Mouse (Mus musculus) MN1 (cell line): ENCODE results near the gene Atg10.

ENCODE experiments used
- DNase-seq: peaks from one replicate; pipeline ENCODE4 v3.0.0-alpha.2; 2016; ENCODE audit warnings: low spot score

Gene Atg10

DNA sequence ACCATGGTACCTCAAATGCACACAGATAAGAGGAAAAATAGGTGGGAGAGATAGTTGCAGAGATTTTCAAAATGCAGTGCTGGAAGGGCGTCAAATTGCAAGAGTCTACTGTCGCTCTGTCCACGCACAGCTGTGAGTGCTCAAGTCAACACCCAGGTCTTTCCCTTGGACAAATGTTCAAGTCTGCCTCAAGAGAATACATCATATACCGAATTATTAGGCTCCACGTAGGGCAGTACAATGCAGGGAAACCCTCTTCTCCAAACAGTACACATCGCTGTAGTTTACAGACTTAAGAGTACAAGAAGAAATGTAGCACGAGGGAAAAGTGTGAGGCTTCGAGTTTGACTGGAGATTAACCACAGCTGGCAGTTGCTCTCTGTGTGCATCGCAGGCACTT is 200.3 kb downstream of the Atg10 start:
- no peak for DNase-seq

DNA sequence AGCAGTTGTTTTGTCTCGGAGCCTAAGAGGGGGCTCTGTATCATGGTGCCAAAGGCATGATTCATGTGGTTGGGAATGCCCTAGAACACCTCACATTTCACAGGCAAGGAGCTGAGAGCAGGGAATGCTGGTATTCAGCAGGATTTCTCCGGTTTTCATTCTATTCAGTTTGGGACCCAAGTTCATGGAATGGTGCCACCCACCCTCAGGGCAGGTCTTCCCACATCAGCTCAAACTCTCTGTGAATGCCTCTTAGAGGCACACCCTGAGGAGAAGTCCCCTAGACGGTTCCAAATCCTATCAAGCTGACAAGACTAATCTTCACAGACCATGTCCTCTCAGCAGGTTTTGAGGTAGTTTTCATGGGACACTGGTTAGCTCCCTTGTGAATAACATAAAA is 211.9 kb downstream of the Atg10 start:
- no peak for DNase-seq

DNA sequence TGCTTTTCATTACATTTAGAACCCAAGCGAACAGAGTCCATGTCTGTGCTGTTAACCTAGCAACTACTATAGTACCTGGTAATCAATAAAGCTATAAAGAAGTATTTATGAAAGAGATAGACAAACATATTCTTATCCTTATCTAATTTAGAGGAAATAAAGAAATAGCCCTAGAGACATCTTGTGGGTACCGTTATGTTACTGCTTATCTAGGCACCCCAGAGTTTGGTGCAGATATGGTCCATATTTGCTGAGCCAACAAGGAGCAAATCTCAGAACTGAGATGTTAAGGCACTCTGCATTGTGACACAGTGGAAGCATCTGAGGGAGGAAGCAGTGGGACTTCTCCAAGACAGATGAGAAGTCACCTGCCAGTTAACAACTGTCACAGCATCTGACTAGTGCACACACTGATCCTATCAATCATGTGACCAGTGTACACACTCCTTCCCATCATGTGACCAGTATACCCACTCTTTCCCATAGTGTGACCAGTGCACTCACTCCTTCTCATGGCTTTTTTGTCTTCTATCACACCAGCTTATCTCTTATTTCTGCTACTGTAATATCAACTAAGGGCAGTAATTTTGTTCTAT is 228.6 kb downstream of the Atg10 start:
- DNase-seq = no peak

DNA sequence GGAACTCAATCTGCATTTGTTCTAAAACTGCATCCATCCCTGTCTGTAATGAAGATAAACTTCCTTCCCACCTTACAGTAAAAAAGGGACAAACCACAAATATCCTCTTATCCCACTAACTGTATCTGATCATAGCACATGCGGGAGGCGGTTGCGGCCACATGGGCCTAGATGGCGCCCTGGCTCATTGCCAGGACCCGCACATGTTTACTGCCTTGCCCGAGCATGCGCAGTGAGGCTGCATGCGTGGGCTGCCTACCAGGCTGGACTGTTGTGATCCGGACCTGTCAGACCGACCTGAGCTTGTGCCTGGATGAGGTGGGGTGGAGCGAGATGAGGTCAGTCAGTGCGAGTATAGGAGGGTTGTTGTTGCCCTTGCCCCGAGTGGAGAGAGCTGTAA is 230.2 kb downstream of the Atg10 start:
- no peak for DNase-seq

DNA sequence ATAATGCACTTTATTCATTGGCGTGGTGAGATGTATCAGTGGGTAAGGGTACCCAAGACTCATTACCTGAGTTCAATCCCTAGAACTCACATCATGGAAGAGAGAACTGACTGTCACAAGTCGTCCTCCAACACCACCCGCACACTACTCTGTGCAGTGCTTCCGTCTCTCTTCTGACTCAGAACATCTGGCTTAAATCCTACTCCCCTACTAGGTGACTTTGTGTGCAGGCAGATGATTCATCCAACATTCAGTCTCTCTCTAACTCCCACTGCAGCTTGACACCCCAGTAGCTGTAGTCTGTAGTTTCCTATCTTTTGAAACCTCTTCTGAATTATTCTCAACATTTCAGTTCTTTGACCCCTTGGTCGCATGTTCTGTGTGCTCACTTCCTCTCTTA is 230.8 kb downstream of the Atg10 start:
- DNase-seq = no peak

DNA sequence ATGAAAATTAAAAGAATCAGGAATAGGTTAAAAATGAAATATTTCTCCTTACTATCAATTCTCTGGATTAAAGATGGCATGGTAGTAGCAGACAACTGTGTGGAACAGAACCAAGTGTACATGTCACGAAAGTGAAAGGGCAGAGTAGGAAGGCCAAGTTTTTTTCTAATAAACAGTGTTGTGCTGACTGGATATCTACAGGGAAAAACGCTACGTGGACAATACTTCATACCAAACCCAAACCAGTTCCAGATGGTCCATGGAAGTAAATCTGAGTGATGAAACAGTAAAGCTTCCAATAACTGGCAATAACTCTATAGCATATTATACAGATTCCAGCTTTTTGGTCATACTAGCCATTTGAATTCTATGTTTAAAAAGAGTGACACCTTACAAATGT is 235.5 kb downstream of the Atg10 start:
- DNase-seq = no peak

DNA sequence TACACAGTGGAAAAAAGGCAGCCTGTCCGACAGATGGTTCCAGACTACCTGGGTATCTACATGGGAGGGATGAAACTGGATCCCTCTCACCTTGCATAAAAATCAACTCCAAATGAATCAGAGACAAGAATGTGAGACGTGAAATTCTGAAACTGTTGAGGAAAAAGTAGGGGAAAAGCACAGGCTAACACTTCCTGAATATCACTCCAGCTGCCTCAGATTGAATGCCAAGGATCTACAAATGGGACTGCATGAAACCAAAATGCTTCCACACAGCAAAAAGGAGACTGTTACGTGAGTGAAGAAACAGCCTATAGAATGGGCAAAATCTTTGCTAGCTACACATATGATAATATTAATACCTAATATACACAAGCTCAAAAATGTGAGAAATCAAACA is 238.4 kb downstream of the Atg10 start:
- no peak for DNase-seq

DNA sequence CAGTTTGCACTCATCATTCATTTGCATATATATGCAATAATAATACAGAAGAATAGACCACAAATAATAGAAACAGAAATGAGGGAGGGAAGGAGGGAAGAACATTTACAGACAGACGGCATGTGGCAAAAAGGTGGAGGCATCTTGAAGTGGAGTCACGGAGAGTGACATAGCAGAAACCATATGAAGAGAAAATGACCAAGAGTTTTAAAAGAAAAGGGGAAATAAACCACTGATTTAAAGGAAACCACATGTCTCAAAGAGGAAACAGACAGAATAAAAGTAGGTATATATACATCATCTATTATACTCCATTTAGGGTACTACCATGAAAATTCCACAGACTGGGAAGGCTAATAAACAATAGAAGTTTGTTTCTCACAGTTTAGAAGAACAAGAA is 239.7 kb downstream of the Atg10 start:
- no peak for DNase-seq

DNA sequence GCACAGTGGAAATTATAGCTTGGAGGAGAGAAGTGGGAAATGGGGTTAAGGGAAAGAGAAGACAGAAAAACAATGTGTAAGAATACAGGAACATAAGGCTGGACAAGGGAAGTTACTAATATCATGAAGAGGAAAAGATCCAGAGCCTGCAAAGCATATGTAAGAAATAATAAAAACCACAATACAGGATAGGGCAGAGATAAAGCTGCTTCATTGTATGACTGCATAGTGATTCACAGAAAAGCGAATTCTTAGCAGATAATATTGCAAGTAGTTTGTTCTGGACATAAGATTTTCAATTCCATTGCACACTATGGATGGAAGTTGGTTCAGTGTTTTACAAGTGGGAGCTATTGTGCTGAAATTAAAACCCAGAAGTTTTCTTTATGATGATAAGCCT is 242.0 kb downstream of the Atg10 start:
- no peak for DNase-seq

DNA sequence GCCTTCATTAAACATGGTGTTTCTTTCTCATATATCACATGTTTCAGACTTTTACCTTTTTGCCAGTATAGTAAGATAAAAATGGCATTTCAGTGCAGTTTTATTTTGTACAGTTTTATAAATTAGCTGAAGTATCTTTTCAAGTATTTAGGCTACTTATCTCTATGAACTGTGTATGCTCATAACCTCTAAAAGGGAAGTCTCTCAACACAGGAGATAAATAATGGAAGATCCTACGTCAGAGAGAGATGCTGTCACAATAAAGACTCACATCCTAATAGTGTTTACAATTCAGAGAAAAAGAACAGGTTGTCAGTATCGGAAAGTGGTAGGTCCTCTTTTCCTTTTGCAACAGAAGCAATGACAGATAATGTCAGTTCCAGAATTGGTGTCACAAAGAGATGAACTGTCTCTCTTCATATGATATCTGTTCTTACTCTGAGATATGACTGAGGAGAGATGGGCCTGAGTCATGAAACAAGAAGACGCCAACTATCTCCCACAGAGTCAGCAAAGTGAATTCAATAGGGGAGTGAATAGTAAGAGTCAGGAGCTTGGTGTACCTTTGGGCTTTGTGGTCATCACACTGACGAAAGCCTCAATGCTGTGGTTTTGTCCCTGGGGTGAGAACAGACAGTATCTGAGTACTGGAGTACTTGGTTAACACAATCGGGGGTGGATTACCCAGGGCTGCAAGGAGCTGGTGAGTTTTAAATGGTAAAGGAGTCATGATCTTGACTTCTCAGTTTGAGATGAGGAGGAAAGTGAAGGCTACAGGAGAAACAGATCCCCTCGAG is 242.7 kb downstream of the Atg10 start:
- DNase-seq = no peak

DNA sequence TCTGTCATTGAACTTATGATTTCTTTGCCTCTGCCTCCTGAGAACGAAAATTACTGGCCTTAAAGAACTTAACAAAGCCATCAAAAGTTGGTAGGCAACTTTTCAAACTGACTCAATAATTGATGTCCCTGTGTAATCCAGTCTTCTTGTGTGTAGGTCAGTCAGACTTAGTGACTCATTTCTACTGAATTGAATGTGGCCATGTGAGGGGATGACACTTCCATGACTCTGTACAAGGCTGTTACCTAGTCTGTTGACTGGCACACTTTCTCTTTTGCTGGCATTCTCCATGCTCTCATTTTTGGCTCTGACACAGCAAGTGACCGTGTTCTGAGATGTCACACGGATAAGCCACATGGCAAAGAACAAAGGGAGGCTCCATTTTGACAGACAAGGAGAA is 246.7 kb downstream of the Atg10 start:
- peak; percentile 17 for DNase-seq

DNA sequence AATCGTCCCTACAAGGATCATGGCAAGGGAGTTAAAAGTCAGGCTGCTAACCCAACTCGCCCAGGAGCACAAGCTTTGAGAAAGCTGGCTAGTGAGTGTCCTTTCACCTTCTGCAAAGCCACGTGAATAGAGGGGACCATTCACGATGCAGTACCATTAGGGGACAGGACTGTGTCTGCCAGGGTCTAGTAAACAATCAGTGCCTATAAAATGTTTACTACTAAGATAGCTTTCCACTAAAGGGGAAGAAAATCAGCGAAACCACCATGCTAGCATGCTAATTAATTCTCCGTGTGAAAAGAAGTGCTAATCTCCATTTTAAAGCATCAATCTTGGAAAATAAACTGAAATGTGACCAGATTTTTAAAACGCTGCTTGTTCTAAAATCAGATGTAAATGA is 250.4 kb downstream of the Atg10 start:
- no peak for DNase-seq

DNA sequence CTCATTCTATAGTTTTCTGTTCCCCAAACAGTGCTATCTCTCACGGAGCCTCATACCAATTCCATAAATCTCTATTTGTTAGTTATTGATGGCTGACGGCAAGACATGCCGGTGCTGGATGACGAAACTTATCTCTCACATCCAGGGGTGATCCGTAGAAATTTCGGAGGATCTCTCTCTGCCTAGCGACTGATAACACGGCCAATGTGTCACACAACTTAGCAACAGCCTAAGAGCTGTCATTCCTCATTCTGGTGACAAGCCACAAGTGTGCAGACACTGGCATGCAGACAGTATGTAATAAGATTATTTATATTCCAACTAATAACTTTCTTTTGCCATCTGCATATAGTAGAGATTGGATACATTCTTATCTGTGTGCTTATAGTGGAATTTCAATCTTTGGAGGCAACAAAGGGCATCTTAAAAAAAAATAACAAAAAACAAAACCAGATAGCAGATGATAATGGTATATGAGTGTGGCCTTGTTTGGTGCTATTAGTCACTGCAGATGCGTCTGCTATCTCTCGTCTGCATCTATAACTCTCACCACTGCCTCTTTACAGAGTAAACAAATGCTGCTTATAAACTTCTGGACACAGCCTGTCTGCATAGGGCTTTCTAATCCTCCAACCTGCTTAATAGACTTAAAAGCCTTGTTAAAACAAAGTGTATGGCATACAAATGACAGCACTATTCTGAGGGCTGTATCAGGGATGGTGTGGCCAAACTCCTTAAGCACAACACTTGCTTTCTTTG is 253.3 kb downstream of the Atg10 start:
- DNase-seq = peak; percentile 59

DNA sequence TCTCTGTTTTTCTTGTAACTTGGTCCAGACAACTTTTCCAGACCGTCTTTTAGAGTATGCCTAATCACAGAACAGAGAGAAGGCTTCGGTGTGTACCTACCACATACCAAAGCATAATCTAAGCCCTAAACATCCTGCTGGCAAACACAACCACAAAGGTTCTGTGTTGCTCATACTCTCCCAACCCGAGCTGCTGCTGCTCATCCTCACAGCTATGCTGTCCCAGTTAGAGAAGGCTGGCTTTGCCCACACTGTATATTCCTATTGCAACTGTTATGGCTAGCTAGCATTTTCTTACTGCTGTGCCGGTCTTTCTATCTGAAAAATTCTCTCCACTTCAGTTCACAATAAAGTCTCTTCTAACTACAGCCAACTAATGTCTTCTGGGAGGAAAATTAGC is 254.8 kb downstream of the Atg10 start:
- DNase-seq = no peak

DNA sequence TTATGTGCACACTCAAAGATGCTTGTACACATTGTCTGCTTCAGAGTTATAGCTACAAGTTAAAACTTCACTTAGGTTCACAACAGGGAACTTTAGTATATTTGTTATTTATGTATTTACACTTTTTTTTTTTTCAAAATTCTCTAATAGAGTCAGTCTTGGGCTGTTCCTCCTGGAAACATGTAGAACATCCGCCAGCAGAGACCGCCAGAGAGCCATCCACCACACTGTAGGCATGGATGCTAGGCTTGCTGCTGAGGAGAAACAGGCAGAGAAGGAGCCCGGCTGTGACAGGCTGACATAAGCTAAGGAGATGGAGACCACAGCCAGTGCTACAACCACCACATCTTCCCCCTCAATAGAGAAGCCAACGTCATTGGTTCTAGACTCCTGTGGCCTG is 256.3 kb downstream of the Atg10 start:
- peak; percentile 84 for DNase-seq

DNA sequence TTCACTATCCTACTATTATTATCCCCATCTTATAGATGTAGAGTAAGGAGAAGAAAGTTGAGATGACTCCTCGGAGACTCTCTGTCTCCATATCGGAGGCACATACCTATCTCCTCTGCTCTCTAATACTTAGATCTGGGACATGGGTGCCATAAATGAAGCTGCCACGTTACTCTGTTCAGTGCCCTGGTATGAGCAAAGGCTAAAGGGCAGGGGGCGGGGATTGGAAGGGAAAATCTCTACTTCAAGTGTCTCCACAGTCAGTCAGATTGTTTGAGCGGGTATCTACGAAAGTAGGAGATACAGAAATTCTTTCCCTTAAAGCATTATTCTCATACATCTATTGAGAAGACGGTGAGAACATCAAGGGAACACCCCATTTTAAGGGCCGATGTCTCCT is 257.8 kb downstream of the Atg10 start:
- no peak for DNase-seq

DNA sequence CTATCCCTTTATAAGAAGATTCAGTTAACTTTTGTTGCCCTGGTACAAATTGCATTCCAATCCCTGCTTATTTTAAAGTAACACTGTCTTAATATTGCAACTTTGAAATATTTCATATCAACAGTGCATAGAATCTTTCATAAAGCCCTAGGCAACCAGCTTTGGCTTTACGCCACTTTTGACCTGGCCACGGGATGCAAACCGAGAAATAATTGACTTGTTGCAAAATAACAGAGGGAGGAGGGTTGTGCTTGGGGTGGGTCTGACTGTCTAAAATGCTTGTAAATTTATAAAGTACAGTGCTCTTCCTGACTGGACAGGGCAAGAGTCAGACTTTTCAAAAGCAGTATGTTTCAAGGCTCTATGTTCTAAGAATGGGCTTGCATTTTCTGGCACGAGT is 259.3 kb downstream of the Atg10 start:
- no peak for DNase-seq

DNA sequence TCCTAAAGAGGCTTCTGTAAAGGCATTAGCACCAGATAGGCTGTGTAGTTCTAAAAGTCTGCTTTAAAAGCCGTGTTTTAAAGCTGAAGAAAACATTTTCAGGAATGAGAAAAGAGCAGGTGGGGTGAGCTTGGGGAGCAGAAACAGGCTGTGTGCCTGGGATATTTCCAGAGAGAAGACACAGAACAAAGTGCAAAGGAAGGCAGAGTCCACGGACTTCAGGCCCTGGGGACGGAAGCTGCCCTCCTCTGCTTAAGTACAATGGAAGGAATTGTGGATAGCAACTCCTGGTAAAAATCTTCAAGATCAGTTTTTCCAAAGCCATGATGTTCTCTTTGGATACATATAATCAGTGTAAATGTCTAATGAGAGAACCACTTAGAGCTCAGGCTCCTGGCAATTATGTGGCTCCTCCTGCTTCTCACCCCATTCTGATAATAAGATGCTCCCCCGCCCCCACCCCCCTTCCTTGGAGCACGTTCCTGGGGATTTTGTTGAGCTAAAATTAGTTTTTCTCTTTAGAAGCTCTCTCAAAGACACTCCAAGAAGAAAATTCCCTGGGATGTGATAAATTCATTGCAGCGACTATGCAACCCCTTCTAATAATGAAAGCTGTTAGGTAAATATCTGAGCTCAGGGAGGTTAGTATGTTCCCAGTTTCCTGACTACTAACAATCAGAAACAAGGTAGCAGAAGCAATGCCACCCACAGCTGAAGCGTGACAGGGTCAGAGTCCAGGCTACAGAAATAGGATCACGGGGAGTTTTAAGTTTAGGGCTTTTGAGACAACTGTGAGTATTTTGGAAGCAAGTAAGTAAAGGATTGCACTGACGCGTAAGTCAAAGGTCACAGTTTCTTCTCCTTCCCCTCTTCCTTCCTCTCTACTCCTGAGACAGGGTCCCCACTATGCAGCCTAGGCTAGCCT is 260.7 kb downstream of the Atg10 start:
- DNase-seq = no peak

DNA sequence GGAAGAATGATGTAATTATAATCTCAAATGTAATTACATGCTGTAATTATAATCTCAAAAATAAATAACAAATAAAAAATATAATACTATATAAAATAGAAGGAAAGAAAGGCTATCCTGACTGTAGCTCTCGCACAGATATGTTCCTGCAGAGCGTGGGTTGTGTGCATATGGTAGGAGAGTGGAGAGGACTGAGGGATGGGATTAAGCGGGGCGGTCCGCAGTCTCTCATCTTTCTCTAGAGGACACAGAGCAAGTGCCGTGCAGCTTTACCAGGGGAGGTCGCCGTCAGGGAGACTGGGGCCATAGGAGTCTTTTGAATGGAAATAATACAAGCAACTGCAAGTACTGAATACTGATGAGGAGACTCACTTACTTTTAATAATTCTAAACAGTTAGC is 263.2 kb downstream of the Atg10 start:
- no peak for DNase-seq

DNA sequence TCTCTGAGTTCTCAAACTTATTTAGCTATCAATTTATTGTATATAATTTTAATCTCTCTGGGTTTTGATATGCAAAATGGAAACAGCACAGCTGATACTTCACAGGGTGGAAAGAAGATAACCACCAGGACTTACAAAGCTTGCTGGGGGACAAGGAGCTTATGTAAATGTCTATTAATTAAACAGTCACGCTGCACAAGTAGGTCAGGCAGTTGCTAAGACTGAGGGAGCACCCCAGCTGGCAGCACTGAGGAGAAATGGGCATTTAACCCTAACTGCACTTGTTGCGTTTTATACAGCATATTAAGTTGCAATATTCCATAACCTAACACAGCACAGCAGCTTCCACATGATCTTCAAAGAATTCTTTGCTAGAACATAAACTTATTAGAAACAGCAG is 264.9 kb downstream of the Atg10 start:
- no peak for DNase-seq

DNA sequence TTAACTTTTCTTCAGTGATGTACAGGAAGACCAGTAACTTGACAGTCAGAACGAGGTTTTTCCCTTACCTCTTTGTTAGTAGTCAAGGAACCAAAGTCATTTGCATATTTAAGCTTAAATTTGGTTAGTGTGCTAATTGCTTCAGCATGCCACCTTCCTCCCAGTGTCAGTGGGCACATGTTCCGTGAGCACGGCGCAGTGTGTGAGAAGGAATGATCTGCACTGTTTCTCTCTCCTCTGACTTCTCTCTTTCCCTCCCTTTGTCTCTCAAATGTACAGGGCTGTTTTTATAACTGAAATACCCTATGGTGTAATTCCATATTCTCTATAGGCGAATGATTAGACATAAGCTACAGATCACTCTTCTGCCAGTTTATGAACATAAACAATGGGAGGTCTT is 284.2 kb downstream of the Atg10 start:
- DNase-seq = no peak

DNA sequence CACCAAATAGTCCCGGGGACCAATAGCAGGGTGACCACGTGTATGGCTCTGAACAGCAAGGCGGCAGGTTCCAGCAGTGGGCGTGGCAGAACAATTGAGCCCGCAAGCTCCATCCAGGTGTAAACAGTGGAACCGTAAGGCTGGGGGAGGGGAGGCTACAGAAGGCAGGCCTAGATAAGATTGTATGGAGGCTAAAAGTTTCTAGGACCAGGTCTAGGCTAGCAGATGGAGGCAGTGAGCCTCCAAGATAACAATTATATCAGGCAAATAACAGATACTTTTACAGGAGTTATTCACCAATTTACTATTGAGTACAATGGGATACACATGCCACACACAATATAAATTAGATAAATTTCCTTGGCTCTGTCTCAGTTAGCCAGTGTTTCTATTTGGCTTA is 284.6 kb downstream of the Atg10 start:
- DNase-seq = no peak
